Mouse (Mus musculus) heart, adult 2 months (tissue): ENCODE results near the gene Zswim8. TPM values are rescaled to one million over a fixed set of nuclear protein-coding genes. Genes with fewer than 3 reads are reported as not detected.
A peak's percentile ranks its signal among the peaks of the same experiment; 100 is the strongest.
"Not testable (repeated sequence)": the region's sequence is repeated elsewhere in the genome, so short reads cannot be mapped to it uniquely, and the experiment has no call there.

Source experiments
- DNase-seq, 2 experiments: peaks; one replicate each; pipeline ENCODE4 v3.0.0; 2021
- H3K27ac ChIP-seq: fragments of 200-600 bp; 2 replicates; pipeline ENCODE4 v1.8.1; 2022
- H3K27me3 ChIP-seq: fragments of 200-500 bp; 2 replicates; pipeline ENCODE4 v1.6.1; 2012; ENCODE audit warnings: mild to moderate bottlenecking, low read length, inconsistent platforms, mixed read lengths; ENCODE audit not compliant: control insufficient read depth, insufficient read depth
- H3K36me3 ChIP-seq: fragments of 200-500 bp; 2 replicates; pipeline ENCODE4 v1.6.1; 2012; ENCODE audit warnings: low read length, inconsistent platforms; ENCODE audit not compliant: control insufficient read depth, insufficient read depth
- H3K4me1 ChIP-seq: fragments of 200-500 bp; 2 replicates; pipeline ENCODE4 v1.6.1; 2011; ENCODE audit warnings: low read length; ENCODE audit not compliant: control insufficient read depth, insufficient read depth
- H3K4me3 ChIP-seq: fragments of 200-600 bp; 2 replicates; pipeline ENCODE4 v1.8.1; 2022
- H3K79me2 ChIP-seq: fragments of 200-500 bp; replicated peaks from 2 replicates; pipeline ENCODE4 v1.6.1; 2012; ENCODE audit warnings: mild to moderate bottlenecking, inconsistent platforms, low read length, moderate library complexity, mixed read lengths; ENCODE audit not compliant: control insufficient read depth, insufficient read depth
- H3K9ac ChIP-seq: fragments of 200-500 bp; 2 replicates; pipeline ENCODE4 v1.6.1; 2012; ENCODE audit warnings: low read depth, mild to moderate bottlenecking, control low read depth, inconsistent platforms, low read length, mixed read lengths
- CTCF ChIP-seq: fragments of 200-600 bp; IDR thresholded peaks from 2 replicates; pipeline ENCODE4 v1.8.1; 2022; ENCODE audit warnings: antibody characterized with exemption, mild to moderate bottlenecking, moderate library complexity
- EP300 ChIP-seq: fragments of 200-500 bp; IDR thresholded peaks from 2 replicates; pipeline ENCODE4 v1.6.1; 2011; ENCODE audit warnings: low read depth, low read length, control low read depth; ENCODE audit not compliant: insufficient read depth
- POLR2A ChIP-seq: fragments of 200-500 bp; IDR thresholded peaks from 2 replicates; pipeline ENCODE4 v1.6.1; 2011; ENCODE audit warnings: mild to moderate bottlenecking, low read depth, low read length, control low read depth; ENCODE audit not compliant: insufficient read depth
- WGBS: fragments of 180-500 bp; shearing (Covaris S2); methylation state at CpG from one replicate; pipeline ENCODE4 v1.1.7; 2018; 5-methylcytosine and 5-hydroxymethylcytosine counted together
- intact Hi-C: fragments of 180-260 bp; cut with DNase I; formaldehyde crosslinking; loops from one replicate; pipeline ENCODE4 v1.15.1; 2025
- polyA plus RNA-seq: library from polyadenylated mRNA; depleted of rRNA; stranded (reverse); fragments of >200 nt; gene quantifications from 2 replicates; pipeline ENCODE4 v1.2.3, GENCODE M21; 2012
- total RNA-seq, 2 experiments: library from RNA; stranded (reverse); gene quantifications; 2 replicates each; pipeline ENCODE4 v1.2.3; 2021

The Zswim8 gene
- total and polyA plus RNA-seq, 3 experiments = 38.5 to 108 (median 40.0) TPM

DNA sequence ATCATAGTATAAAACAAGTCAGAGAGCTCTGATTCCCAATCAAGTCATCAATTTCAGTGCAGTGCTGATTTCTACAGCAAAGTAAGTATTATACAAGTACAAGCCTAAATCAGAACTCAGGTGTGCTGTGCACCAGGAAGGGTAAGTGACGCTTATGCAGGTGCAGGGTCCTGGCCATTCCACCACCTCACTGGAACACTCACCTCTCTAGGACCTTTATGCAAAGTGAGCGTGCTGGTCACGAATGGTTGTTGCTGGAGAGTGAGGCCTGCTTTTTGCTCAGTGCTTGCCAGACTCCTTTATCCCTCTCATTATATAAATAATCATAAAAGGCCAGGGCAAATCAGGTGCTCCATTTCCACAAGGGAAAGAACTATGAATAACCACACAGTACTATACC is 7.0 kb upstream of the Zswim8 start:
- 0 out of 2 replicates have a peak, but pooled peaks cover 1% of the 10 kb centered on the region for H3K79me2 ChIP-seq
- intact Hi-C loops = no loop called here
- DNase-seq = no peak
- H3K27me3 ChIP-seq = no peaks in the 10 kb centered on the region
- 59% methylated on average over 3 of the region's 3 CpGs for WGBS
- no peak overlapping the region for H3K4me3 ChIP-seq
- peaks cover 31% of the 10 kb centered on the region for H3K36me3 ChIP-seq
- H3K9ac ChIP-seq = no peak overlapping the region
- TF ChIP-seq POLR2A (no peak), EP300 (no peak), CTCF (no peak)
- H3K4me1 ChIP-seq = peaks cover 17% of the 10 kb centered on the region
- peak overlapping the region; percentile 6; the same call in 1 of the 2 replicates for H3K27ac ChIP-seq

DNA sequence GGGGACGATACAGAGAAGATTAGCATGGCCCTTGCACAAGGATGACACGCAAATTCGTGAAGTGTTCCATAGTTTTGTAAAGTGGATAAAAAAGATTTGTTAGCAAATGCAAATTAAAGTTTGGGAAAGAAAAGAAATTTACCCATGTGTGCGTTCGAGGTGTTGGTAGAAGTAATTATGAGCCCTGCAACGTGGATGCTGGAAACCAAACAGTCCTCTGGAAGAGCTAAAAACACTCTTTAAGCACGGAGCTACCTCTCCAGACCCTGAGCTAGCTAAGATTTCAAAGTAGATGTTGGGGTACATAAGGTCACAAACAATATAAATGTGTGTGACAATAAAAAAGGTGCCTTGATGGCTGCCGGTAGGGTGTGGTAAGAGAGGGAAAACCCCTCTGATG is 5.8 kb upstream of the Zswim8 start:
- peaks cover 31% of the 10 kb centered on the region for H3K36me3 ChIP-seq
- peak overlapping the region; percentile 93 for H3K4me3 ChIP-seq
- TF ChIP-seq EP300 (no peak), CTCF (no peak), POLR2A (no peak)
- 60% methylated on average over 8 of the region's 8 CpGs for WGBS
- 0 out of 2 replicates have a peak, but pooled peaks cover 1% of the 10 kb centered on the region for H3K79me2 ChIP-seq
- intact Hi-C loops = no loop called here
- peaks cover 13% of the 10 kb centered on the region for H3K4me1 ChIP-seq
- no peak for DNase-seq
- peak overlapping the region; percentile 95 for H3K27ac ChIP-seq
- no peak overlapping the region; the same call in 1 of the 2 replicates for H3K9ac ChIP-seq
- H3K27me3 ChIP-seq = no peaks in the 10 kb centered on the region

DNA sequence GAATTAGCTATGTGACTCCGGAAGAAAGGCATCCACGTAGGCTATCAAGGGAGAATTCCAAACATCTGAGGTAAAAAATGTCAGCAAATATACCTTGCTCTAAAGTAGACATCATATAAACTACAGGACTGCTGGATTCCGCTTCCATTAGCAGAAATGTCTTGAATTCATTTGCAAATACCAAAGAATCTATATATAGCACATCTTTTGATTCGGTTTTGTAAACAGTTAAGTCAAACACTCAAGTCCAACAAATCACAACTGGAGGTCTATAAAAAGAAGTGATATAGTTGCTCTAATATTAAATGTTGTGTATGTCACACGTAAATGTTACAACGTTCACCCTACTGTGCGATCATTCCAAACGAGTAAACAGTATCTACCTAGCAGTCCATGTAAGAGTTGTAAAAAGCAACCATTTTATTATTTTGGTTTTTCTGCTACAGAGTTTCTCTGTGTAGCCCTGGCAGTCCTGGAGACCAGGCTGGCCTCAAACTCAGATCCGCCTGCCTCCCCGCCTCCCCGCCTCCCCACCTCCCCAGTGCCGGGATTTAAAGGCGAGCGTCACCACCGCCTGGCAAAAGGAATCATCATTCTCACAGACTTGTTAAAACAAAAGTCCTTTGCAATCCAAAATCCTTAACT is 5.1 kb upstream of the Zswim8 start:
- H3K4me1 ChIP-seq = peaks cover 7% of the 10 kb centered on the region
- 5% methylated on average over 15 of the region's 15 CpGs for WGBS
- peaks cover 28% of the 10 kb centered on the region for H3K36me3 ChIP-seq
- intact Hi-C loops = loop anchor here (2.0 kb wide), 1 partner anchor 27 kb away; the partner anchor contains the start of gene Sec24c
- H3K79me2 ChIP-seq = 0 out of 2 replicates have a peak, but pooled peaks cover 1% of the 10 kb centered on the region
- H3K27ac ChIP-seq = peak overlapping the region; percentile 95
- H3K9ac ChIP-seq = peak overlapping the region; percentile 97
- DNase-seq = no peak
- peak overlapping the region; percentile 93 for H3K4me3 ChIP-seq
- TF ChIP-seq CTCF = no peak
- no peak for TF ChIP-seq POLR2A
- no peak for TF ChIP-seq EP300
- H3K27me3 ChIP-seq = no peaks in the 10 kb centered on the region

DNA sequence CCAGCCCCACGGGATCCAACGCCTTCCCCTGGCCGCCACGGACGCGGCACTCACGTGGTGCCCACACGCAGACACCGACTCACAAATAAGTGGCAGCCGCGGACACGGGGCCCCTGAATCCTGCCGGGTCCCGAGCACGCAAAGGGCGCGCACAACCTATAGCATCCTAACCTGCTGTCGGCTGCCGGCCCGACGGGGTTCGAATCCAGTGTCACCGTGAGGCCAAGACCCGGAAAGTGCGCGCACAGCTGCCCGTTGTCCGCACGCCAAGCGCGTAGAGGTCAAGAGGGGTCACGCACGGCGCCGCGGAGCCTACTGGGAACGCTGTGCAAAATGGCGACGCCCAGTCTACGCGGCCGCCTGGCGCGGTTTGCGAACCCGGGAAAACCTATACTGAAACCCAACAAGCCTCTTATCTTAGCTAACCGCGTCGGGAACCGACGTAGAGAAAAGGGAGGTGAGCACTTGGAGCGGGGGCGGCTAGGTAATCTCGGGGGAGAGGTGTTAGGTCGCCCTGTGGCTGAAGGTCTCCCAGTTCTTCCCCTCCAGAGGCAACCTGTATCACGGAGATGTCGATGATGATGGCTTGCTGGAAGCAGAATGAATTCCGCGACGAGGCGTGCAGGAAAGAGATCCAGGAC is 4.5 kb upstream of the Zswim8 start, which contains the start of gene Chchd1:
Chchd1 (plus strand) TSS at position 266 of the 641 bp plus-strand sequence.
- Histone ChIP-seq H3K4me1 (peaks cover 5% of the 10 kb centered on the region), H3K36me3 (peaks cover 26% of the 10 kb centered on the region), H3K4me3 (peak within 1 kb of the TSS; percentile 93), H3K9ac (peak within 1 kb of the TSS; percentile 97), H3K27me3 (no peaks in the 10 kb centered on the region), H3K27ac (peak within 1 kb of the TSS; percentile 95), H3K79me2 (peaks cover 2% of the 10 kb centered on the region)
- no peak for TF ChIP-seq CTCF
- peak; percentile 86 for TF ChIP-seq POLR2A
- WGBS = under 1% methylated on average over 61 of the region's 61 CpGs
- DNase-seq = peak; percentile 92 to 96
- intact Hi-C loops = loop anchor here (2.0 kb wide), 1 partner anchor 28 kb away; the partner anchor contains the start of gene Sec24c

DNA sequence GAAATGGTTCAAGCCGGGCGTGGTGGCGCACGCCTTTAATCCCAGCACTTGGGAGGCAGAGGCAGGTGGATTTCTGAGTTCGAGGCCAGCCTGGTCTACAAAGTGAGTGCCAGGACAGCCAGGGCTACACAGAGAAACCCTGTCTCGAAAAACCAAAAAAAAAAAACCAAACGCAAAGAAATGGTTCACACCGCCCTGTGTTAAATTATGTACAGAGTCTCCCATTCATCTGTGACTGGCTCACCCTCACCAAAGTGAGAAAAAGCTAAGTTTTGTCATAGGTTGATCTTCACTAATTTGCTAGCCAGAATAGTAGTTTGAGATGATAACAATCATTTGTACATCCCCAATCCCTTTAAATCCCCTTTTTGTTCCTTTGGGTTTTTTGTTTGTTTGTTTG is 3.9 kb upstream of the Zswim8 start:
- peak overlapping the region; percentile 95; the same call in 1 of the 2 replicates for H3K27ac ChIP-seq
- not testable (repeated sequence) for H3K79me2 ChIP-seq, H3K4me1 ChIP-seq

DNA sequence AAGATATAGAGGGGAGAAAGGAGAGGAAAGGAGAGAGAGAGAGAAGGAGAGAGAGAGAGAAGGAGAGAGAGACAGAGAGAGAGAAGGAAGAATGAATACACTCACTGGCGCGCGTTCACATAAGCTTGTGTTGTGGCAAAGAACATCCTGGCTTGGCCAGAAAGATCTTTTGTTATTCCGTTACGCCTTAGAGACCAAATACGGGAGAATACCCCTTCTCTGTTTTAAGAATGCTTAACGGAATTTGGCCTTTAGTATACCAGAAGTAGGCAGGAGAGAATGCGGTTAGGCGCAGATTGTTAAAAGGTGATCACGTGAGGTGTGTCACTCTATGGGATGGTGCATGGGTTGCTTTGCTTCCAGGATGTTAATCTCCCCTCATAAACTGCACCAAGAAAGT is 887 bp downstream of the Zswim8 start:
- peak overlapping the region; percentile 89 for H3K27ac ChIP-seq
- intact Hi-C loops = no loop called here
- TF ChIP-seq POLR2A (no peak), EP300 (no peak), CTCF (no peak)
- no peak for DNase-seq
- peaks cover 3% of the 10 kb centered on the region; the same call in 1 of the 2 replicates for H3K36me3 ChIP-seq
- no peaks in the 10 kb centered on the region for H3K27me3 ChIP-seq
- peak overlapping the region; percentile 91 for H3K4me3 ChIP-seq
- WGBS = 2% methylated on average over 10 of the region's 10 CpGs
- H3K79me2 ChIP-seq = peaks cover 3% of the 10 kb centered on the region
- no peaks in the 10 kb centered on the region; the same call in none of the 2 replicates for H3K4me1 ChIP-seq
- H3K9ac ChIP-seq = peak overlapping the region; percentile 87

More for the DNA sequence above, 3.9 kb upstream of the Zswim8 start:
- Histone ChIP-seq H3K9ac (peak overlapping the region; percentile 97), H3K4me3 (peak overlapping the region; percentile 93), H3K36me3 (peaks cover 22% of the 10 kb centered on the region)
- 8% methylated on average over 8 of the region's 8 CpGs for WGBS
- H3K27me3 ChIP-seq, DNase-seq: not testable (repeated sequence)
- intact Hi-C loops = loop anchor here (2.0 kb wide), 1 partner anchor 29 kb away; the partner anchor contains the start of gene Sec24c
